Mouse (Mus musculus): ENCODE measurements around the gene Adcyap1r1.

The Adcyap1r1 gene

GRCm38 (mm10) chr6:55501061-55501460 is 49.3 kb downstream of the Adcyap1r1 start:
- DNase-seq (ENCODE audit: low spot score): no peak

GRCm38 (mm10) chr6:55502309-55502708 is 50.5 kb downstream of the Adcyap1r1 start:
- DNase-seq (ENCODE audit: low spot score): no peak

- DNase-seq (ENCODE audit: low spot score): no peak
Observed at GRCm38 (mm10) chr6:55504797-55505488, 53.2 kb downstream of the Adcyap1r1 start.

- no peak for DNase-seq (ENCODE audit: low spot score)
Observed at GRCm38 (mm10) chr6:55506519-55506918, 54.7 kb downstream of the Adcyap1r1 start.

- DNase-seq (ENCODE audit: low spot score): no peak
Observed at GRCm38 (mm10) chr6:55509130-55509870, 57.5 kb downstream of the Adcyap1r1 start.

GRCm38 (mm10) chr6:55511212-55512065 is 59.7 kb downstream of the Adcyap1r1 start:
- no peak for DNase-seq (ENCODE audit: low spot score)

GRCm38 (mm10) chr6:55512066-55512703 is 60.4 kb downstream of the Adcyap1r1 start:
- DNase-seq (ENCODE audit: low spot score): no peak

GRCm38 (mm10) chr6:55513477-55513876 is 61.7 kb downstream of the Adcyap1r1 start:
- no peak for DNase-seq (ENCODE audit: low spot score)

GRCm38 (mm10) chr6:55519605-55520201 is 67.9 kb downstream of the Adcyap1r1 start:
- DNase-seq (ENCODE audit: low spot score): no peak

GRCm38 (mm10) chr6:55520237-55521095 is 68.7 kb downstream of the Adcyap1r1 start:
- no peak for DNase-seq (ENCODE audit: low spot score)

GRCm38 (mm10) chr6:55536469-55536868 is 84.7 kb downstream of the Adcyap1r1 start:
- no peak for DNase-seq (ENCODE audit: low spot score)

- DNase-seq (ENCODE audit: low spot score): no peak
Observed at GRCm38 (mm10) chr6:55539196-55539595, 87.4 kb downstream of the Adcyap1r1 start.

- DNase-seq (ENCODE audit: low spot score): no peak
Observed at GRCm38 (mm10) chr6:55542359-55542758, 90.6 kb downstream of the Adcyap1r1 start.

GRCm38 (mm10) chr6:55543345-55543744 is 91.6 kb downstream of the Adcyap1r1 start:
- DNase-seq (ENCODE audit: low spot score): no peak

GRCm38 (mm10) chr6:55549211-55549610 is 97.4 kb downstream of the Adcyap1r1 start:
- DNase-seq (ENCODE audit: low spot score): no peak

GRCm38 (mm10) chr6:55550926-55551325 is 99.1 kb downstream of the Adcyap1r1 start:
- DNase-seq (ENCODE audit: low spot score): no peak

Measured in T-cell, adult 2 months (primary cell).